Mouse (Mus musculus): ENCODE measurements at regions not wholly inside any gene's neighbourhood (a gene's known extent, or its start where the extent isn't known, plus 50 kb on each side); places are given as distances from the start of the nearest gene placed in this dataset.

DNA sequence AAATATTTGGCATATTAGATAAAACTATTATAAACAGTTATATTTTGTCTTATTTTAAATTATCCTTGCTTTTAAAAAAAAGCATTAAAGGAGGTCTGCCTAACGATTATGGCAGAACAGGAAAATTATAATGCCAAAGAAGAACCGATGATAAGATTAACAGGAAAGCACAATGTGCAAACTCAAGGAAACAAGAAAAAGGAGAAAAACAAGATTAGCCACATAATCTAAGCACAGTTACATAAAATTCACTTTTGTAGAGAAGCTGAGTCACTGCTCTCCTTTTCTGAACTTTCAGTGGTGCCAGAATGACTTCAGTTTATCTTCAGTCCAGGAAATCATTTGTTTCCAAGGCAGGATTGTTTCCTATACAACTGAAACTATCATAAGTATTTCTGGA is 734.7 kb upstream of the Pabpc4l start:
- TF ChIP-seq POLR2A (IDR thresholded peaks at IDR 0.05; ENCODE audit: borderline replicate concordance, extremely low read depth, insufficient read depth, insufficient read length, poor library complexity, severe bottlenecking) (no peak), CTCF (IDR thresholded peaks at IDR 0.05; ENCODE audit: borderline replicate concordance, extremely low read depth, insufficient read depth, insufficient read length) (no peak)
